Mouse (Mus musculus): ENCODE data around the gene Ahcy.
"Not testable (repeated sequence)": the region's sequence is repeated elsewhere in the genome, so short reads cannot be mapped to it uniquely, and the experiment has no call there.

Gene Ahcy

GRCm38 (mm10) chr2:155073978-155074765 is at the start of gene Ahcy:
Gene Ahcy (minus strand): TSS chr2:155074497.
- peak; percentile 89 for DNase-seq (ENCODE audit: low read depth, low spot score)

GRCm38 (mm10) chr2:155115216-155115830 is 41.0 kb upstream of the Ahcy start:
- no peak for DNase-seq (ENCODE audit: low read depth, low spot score)

- not testable (repeated sequence) for DNase-seq (ENCODE audit: low read depth, low spot score)
These were observed 33.0 kb upstream of the Ahcy start for GRCm38 (mm10) chr2:155107276-155107675.

GRCm38 (mm10) chr2:155103607-155104006 is 29.3 kb upstream of the Ahcy start:
- DNase-seq (ENCODE audit: low read depth, low spot score): no peak

GRCm38 (mm10) chr2:155101761-155102181 is 27.5 kb upstream of the Ahcy start:
- no peak for DNase-seq (ENCODE audit: low read depth, low spot score)

- DNase-seq (ENCODE audit: low read depth, low spot score): no peak
These were observed 26.5 kb upstream of the Ahcy start for GRCm38 (mm10) chr2:155100796-155101259.

GRCm38 (mm10) chr2:155099994-155100795 is 25.9 kb upstream of the Ahcy start:
- no peak for DNase-seq (ENCODE audit: low read depth, low spot score)

- no peak for DNase-seq (ENCODE audit: low read depth, low spot score)
These were observed 25.1 kb upstream of the Ahcy start for GRCm38 (mm10) chr2:155099421-155099820.

GRCm38 (mm10) chr2:155098720-155099380 is 24.6 kb upstream of the Ahcy start:
- no peak for DNase-seq (ENCODE audit: low read depth, low spot score)

- no peak for DNase-seq (ENCODE audit: low read depth, low spot score)
These were observed 19.1 kb upstream of the Ahcy start for GRCm38 (mm10) chr2:155093418-155093817.

GRCm38 (mm10) chr2:155091743-155092075 is 17.4 kb upstream of the Ahcy start:
- DNase-seq (ENCODE audit: low read depth, low spot score): no peak

GRCm38 (mm10) chr2:155090909-155091742 is 16.8 kb upstream of the Ahcy start:
- DNase-seq (ENCODE audit: low read depth, low spot score): no peak

GRCm38 (mm10) chr2:155088264-155088663 is 14.0 kb upstream of the Ahcy start:
- DNase-seq (ENCODE audit: low read depth, low spot score): no peak

GRCm38 (mm10) chr2:155086328-155086727 is 12.0 kb upstream of the Ahcy start:
- no peak for DNase-seq (ENCODE audit: low read depth, low spot score)

GRCm38 (mm10) chr2:155084546-155084945 is 10.2 kb upstream of the Ahcy start:
- no peak for DNase-seq (ENCODE audit: low read depth, low spot score)

- peak; percentile 27 for DNase-seq (ENCODE audit: low read depth, low spot score)
These were observed 8.0 kb upstream of the Ahcy start for GRCm38 (mm10) chr2:155082121-155082803.

- DNase-seq (ENCODE audit: low read depth, low spot score): no peak
These were observed 6.8 kb upstream of the Ahcy start for GRCm38 (mm10) chr2:155081056-155081455.

- DNase-seq (ENCODE audit: low read depth, low spot score): no peak
These were observed 5.9 kb upstream of the Ahcy start for GRCm38 (mm10) chr2:155080179-155080530.

- no peak for DNase-seq (ENCODE audit: low read depth, low spot score)
These were observed 5.3 kb upstream of the Ahcy start for GRCm38 (mm10) chr2:155079500-155080178.

- no peak for DNase-seq (ENCODE audit: low read depth, low spot score)
These were observed 1.4 kb upstream of the Ahcy start for GRCm38 (mm10) chr2:155075649-155076048.
